Mouse (Mus musculus): ENCODE results near the gene Dnttip2. TPM values are rescaled to one million over a fixed set of nuclear protein-coding genes. Genes with fewer than 3 reads are reported as not detected.

Dnttip2 gene
- polyA plus RNA-seq, 1 experiment from 2014 or later = 96.8 TPM

DNA sequence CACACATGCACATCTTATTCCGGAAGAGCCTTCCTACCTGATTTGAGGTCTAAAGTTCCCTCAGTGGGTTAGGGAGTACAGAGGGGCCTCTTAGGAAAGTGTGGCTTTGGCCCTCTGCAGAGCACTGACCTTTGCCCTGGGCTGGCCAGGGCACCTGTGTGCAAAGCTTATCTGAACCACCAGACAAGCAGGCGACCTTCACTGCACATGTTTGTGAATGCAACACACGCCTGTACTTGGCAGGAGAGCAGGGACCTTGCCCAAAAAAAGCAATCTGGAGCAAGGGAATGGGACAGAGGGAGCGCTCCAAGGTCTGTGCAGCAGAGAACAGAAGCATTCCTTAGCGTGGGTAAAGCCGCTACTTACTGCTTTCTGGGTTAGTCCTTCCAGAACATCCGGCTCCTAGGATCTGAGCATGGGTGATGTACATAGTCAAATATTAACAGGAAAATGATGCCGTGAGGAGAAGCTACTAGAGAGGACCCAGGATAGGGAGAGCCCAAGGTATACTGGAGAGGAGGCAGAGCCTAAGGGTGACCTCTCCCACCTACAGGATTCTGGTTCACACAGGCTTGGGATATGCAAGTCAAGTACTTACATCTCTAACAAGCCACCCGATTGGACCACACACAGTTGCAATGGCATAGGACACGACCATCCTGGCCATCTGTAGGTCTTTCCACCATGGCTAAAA is 38.9 kb downstream of the Dnttip2 start:
- Histone ChIP-seq H3K9me3 (ENCODE audit: control insufficient read depth, low read length) (no peaks in the 10 kb centered on the region), H3K4me3 (ENCODE audit: low read depth, low read length) (no peak overlapping the region), H3K27me3 (ENCODE audit: control insufficient read depth, insufficient read depth, low read length) (no peaks in the 10 kb centered on the region), H3K27ac (ENCODE audit: low read depth, low read length) (no peak overlapping the region), H3K36me3 (ENCODE audit: control insufficient read depth, insufficient read depth, low read length) (no peaks in the 10 kb centered on the region), H3K4me1 (ENCODE audit: control insufficient read depth, insufficient read depth, low read length) (0 out of 2 replicates have a peak, but pooled peaks cover 2% of the 10 kb centered on the region), H3K4me2 (no peak overlapping the region), H3K9ac (ENCODE audit: low read length) (no peak overlapping the region)
- 80% methylated on average over 10 of the region's 10 CpGs for WGBS
- peak; percentile 84 for DNase-seq (ENCODE audit: low spot score, missing footprints)
- no peak for ATAC-seq (ENCODE audit: low FRiP score)

GRCm38 (mm10) chr3:122313936-122314335 is 39.7 kb downstream of the Dnttip2 start:
- H3K27ac ChIP-seq (ENCODE audit: low read depth, low read length) = no peak overlapping the region
- WGBS = 52% methylated on average over 7 of the region's 7 CpGs
- peak; percentile 81 for DNase-seq (ENCODE audit: low spot score, missing footprints)
- H3K36me3 ChIP-seq (ENCODE audit: control insufficient read depth, insufficient read depth, low read length) = no peaks in the 10 kb centered on the region
- no peak; the same call in 1 of the 2 replicates for ATAC-seq (ENCODE audit: low FRiP score)
- H3K9me3 ChIP-seq (ENCODE audit: control insufficient read depth, low read length) = no peaks in the 10 kb centered on the region
- 0 out of 2 replicates have a peak, but pooled peaks cover 2% of the 10 kb centered on the region for H3K4me1 ChIP-seq (ENCODE audit: control insufficient read depth, insufficient read depth, low read length)
- H3K27me3 ChIP-seq (ENCODE audit: control insufficient read depth, insufficient read depth, low read length) = no peaks in the 10 kb centered on the region
- no peak overlapping the region for H3K9ac ChIP-seq (ENCODE audit: low read length)
- no peak overlapping the region for H3K4me3 ChIP-seq (ENCODE audit: low read depth, low read length)
- H3K4me2 ChIP-seq = no peak overlapping the region

GRCm38 (mm10) chr3:122316621-122317020 is 42.4 kb downstream of the Dnttip2 start:
- 25% methylated on average over 11 of the region's 11 CpGs for WGBS
- 0 out of 2 replicates have a peak, but pooled peaks cover 2% of the 10 kb centered on the region for H3K4me1 ChIP-seq (ENCODE audit: control insufficient read depth, insufficient read depth, low read length)
- DNase-seq (ENCODE audit: low spot score, missing footprints) = peak; percentile 89
- no peak overlapping the region for H3K27ac ChIP-seq (ENCODE audit: low read depth, low read length)
- H3K9ac ChIP-seq (ENCODE audit: low read length) = no peak overlapping the region
- no peak overlapping the region for H3K4me3 ChIP-seq (ENCODE audit: low read depth, low read length)
- no peaks in the 10 kb centered on the region for H3K9me3 ChIP-seq (ENCODE audit: control insufficient read depth, low read length)
- no peak overlapping the region for H3K4me2 ChIP-seq
- no peaks in the 10 kb centered on the region for H3K36me3 ChIP-seq (ENCODE audit: control insufficient read depth, insufficient read depth, low read length)
- no peaks in the 10 kb centered on the region for H3K27me3 ChIP-seq (ENCODE audit: control insufficient read depth, insufficient read depth, low read length)
- ATAC-seq (ENCODE audit: low FRiP score) = no peak

- H3K36me3 ChIP-seq (ENCODE audit: control insufficient read depth, insufficient read depth, low read length) = no peaks in the 10 kb centered on the region
- H3K27ac ChIP-seq (ENCODE audit: low read depth, low read length) = no peak overlapping the region
These were observed 43.2 kb downstream of the Dnttip2 start for GRCm38 (mm10) chr3:122317339-122317738.

GRCm38 (mm10) chr3:122322226-122322625 is 48.0 kb downstream of the Dnttip2 start:
- Histone ChIP-seq H3K9me3 (ENCODE audit: control insufficient read depth, low read length) (no peaks in the 10 kb centered on the region), H3K27me3 (ENCODE audit: control insufficient read depth, insufficient read depth, low read length) (no peaks in the 10 kb centered on the region), H3K36me3 (ENCODE audit: control insufficient read depth, insufficient read depth, low read length) (no peaks in the 10 kb centered on the region), H3K27ac (ENCODE audit: low read depth, low read length) (no peak overlapping the region), H3K4me2 (no peak overlapping the region), H3K4me3 (ENCODE audit: low read depth, low read length) (no peak overlapping the region), H3K4me1 (ENCODE audit: control insufficient read depth, insufficient read depth, low read length) (no peaks in the 10 kb centered on the region), H3K9ac (ENCODE audit: low read length) (no peak overlapping the region)
- no peak for ATAC-seq (ENCODE audit: low FRiP score)
- WGBS = 79% methylated on average over 9 of the region's 9 CpGs
- DNase-seq (ENCODE audit: low spot score, missing footprints) = peak; percentile 70

More at GRCm38 (mm10) chr3:122317339-122317738, 43.2 kb downstream of the Dnttip2 start:
- Histone ChIP-seq H3K4me3 (ENCODE audit: low read depth, low read length) (no peak overlapping the region), H3K27me3 (ENCODE audit: control insufficient read depth, insufficient read depth, low read length) (no peaks in the 10 kb centered on the region), H3K4me2 (no peak overlapping the region), H3K9ac (ENCODE audit: low read length) (no peak overlapping the region), H3K4me1 (ENCODE audit: control insufficient read depth, insufficient read depth, low read length) (0 out of 2 replicates have a peak, but pooled peaks cover 2% of the 10 kb centered on the region), H3K9me3 (ENCODE audit: control insufficient read depth, low read length) (no peaks in the 10 kb centered on the region)
- DNase-seq (ENCODE audit: low spot score, missing footprints) (peak; percentile 78), ATAC-seq (ENCODE audit: low FRiP score) (no peak)
- 82% methylated on average over 6 of the region's 6 CpGs for WGBS

GRCm38 (mm10) chr3:122323841-122324240 is 49.7 kb downstream of the Dnttip2 start:
- DNase-seq (ENCODE audit: low spot score, missing footprints) (peak; percentile 1), ATAC-seq (ENCODE audit: low FRiP score) (no peak)
- no peaks in the 10 kb centered on the region for H3K27me3 ChIP-seq (ENCODE audit: control insufficient read depth, insufficient read depth, low read length)
- H3K9ac ChIP-seq (ENCODE audit: low read length) = no peak overlapping the region
- no peak overlapping the region for H3K4me2 ChIP-seq
- WGBS = 91% methylated on average over 6 of the region's 6 CpGs
- H3K36me3 ChIP-seq (ENCODE audit: control insufficient read depth, insufficient read depth, low read length) = no peaks in the 10 kb centered on the region
- no peaks in the 10 kb centered on the region for H3K9me3 ChIP-seq (ENCODE audit: control insufficient read depth, low read length)
- no peak overlapping the region for H3K4me3 ChIP-seq (ENCODE audit: low read depth, low read length)
- no peaks in the 10 kb centered on the region for H3K4me1 ChIP-seq (ENCODE audit: control insufficient read depth, insufficient read depth, low read length)
- no peak overlapping the region for H3K27ac ChIP-seq (ENCODE audit: low read depth, low read length)

DNA sequence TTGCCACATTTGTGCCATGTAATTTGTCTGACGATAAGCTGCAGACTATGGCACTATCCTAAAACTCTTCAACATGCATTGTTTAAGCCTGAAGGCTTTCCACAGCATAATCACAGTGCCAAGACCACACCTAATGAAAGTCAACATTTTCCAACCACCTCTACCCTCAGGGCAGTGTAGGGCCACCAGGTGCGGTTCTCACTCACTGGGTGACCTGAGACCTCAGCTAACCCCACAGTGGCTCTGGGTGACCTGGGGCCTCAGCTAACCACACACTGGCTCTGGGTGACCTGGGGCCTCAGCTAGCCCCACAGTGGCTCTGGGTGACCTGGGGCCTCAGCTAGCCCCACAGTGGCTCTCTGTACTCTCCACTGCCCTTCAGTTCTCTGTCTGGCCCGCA is 50.3 kb downstream of the Dnttip2 start:
- 91% methylated on average over 3 of the region's 3 CpGs for WGBS
- Histone ChIP-seq H3K27me3 (ENCODE audit: control insufficient read depth, insufficient read depth, low read length) (no peaks in the 10 kb centered on the region), H3K36me3 (ENCODE audit: control insufficient read depth, insufficient read depth, low read length) (no peaks in the 10 kb centered on the region), H3K4me3 (ENCODE audit: low read depth, low read length) (no peak overlapping the region), H3K27ac (ENCODE audit: low read depth, low read length) (no peak overlapping the region), H3K4me1 (ENCODE audit: control insufficient read depth, insufficient read depth, low read length) (no peaks in the 10 kb centered on the region), H3K4me2 (no peak overlapping the region), H3K9me3 (ENCODE audit: control insufficient read depth, low read length) (no peaks in the 10 kb centered on the region), H3K9ac (ENCODE audit: low read length) (no peak overlapping the region)
- DNase-seq (ENCODE audit: low spot score, missing footprints) (peak; percentile 31), ATAC-seq (ENCODE audit: low FRiP score) (no peak)

- Histone ChIP-seq H3K27me3 (ENCODE audit: control insufficient read depth, insufficient read depth, low read length) (no peaks in the 10 kb centered on the region), H3K9me3 (ENCODE audit: control insufficient read depth, low read length) (no peaks in the 10 kb centered on the region), H3K27ac (ENCODE audit: low read depth, low read length) (no peak overlapping the region), H3K4me3 (ENCODE audit: low read depth, low read length) (no peak overlapping the region), H3K4me2 (no peak overlapping the region), H3K4me1 (ENCODE audit: control insufficient read depth, insufficient read depth, low read length) (no peaks in the 10 kb centered on the region), H3K36me3 (ENCODE audit: control insufficient read depth, insufficient read depth, low read length) (no peaks in the 10 kb centered on the region), H3K9ac (ENCODE audit: low read length) (no peak overlapping the region)
- ATAC-seq (ENCODE audit: low FRiP score) = no peak
- no peak for DNase-seq (ENCODE audit: low spot score, missing footprints)
- 84% methylated on average over 12 of the region's 12 CpGs for WGBS
These were observed 56.3 kb downstream of the Dnttip2 start for GRCm38 (mm10) chr3:122330484-122330883.

- ATAC-seq (ENCODE audit: low FRiP score) (no peak), DNase-seq (ENCODE audit: low spot score, missing footprints) (no peak)
- 33% methylated on average over 4 of the region's 4 CpGs for WGBS
- Histone ChIP-seq H3K27me3 (ENCODE audit: control insufficient read depth, insufficient read depth, low read length) (no peaks in the 10 kb centered on the region), H3K36me3 (ENCODE audit: control insufficient read depth, insufficient read depth, low read length) (no peaks in the 10 kb centered on the region), H3K9ac (ENCODE audit: low read length) (no peak overlapping the region), H3K4me1 (ENCODE audit: control insufficient read depth, insufficient read depth, low read length) (no peaks in the 10 kb centered on the region), H3K9me3 (ENCODE audit: control insufficient read depth, low read length) (no peaks in the 10 kb centered on the region), H3K27ac (ENCODE audit: low read depth, low read length) (no peak overlapping the region), H3K4me2 (no peak overlapping the region), H3K4me3 (ENCODE audit: low read depth, low read length) (no peak overlapping the region)
These were observed 59.3 kb downstream of the Dnttip2 start for GRCm38 (mm10) chr3:122333493-122333892.

All from midbrain, embryonic 11.5 days (tissue).